Mouse (Mus musculus) CD4-positive, CD25-positive, alpha-beta regulatory T cell, adult 9 weeks (primary cell): ENCODE data around the gene Cep41. TPM values are rescaled to one million over a fixed set of nuclear protein-coding genes. Genes with fewer than 3 reads are reported as not detected.

ENCODE experiments used
- polyA plus RNA-seq: library from polyadenylated mRNA; unstranded; fragments of 100-300 nt; shearing (Covaris generic); gene quantifications from one replicate; pipeline ENCODE4 v1.2.1, GENCODE M21; 2017

The Cep41 gene
- 13.4 TPM for polyA plus RNA-seq

DNA sequence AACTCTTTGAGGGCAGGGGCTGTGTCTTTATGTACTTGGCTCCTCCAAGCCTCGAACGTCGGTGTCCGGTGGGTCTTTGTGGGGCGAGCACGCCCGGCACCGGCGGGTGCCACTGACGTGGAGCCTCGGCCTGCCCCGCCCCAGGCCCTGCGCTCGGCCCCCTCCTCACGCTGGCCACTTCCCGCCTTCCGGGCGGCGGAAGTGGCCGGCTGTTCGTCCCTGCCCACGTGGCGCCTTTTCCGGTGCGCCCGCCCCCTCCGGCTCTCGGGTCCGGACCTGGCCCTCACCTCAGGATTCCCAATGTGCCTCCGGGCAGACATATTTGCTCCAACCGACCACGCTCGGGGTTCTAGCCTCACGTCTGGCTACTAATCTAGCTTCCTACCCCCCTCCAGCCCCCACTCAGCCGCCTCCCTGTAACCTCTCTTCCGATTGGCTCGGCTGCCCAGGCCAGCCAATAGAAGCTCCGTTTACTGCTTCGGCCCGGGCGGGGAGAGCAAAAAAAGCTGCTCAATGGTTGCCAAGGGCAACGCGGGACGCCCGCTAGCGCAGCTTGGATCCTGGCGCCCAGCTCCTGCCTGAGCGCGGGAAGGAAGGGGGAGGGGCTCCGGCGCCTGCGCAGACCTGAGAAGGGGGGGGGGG, at the start of gene Cep41:
Cep41 (minus strand) TSS at position 400 of the 642 bp plus-strand sequence.

DNA sequence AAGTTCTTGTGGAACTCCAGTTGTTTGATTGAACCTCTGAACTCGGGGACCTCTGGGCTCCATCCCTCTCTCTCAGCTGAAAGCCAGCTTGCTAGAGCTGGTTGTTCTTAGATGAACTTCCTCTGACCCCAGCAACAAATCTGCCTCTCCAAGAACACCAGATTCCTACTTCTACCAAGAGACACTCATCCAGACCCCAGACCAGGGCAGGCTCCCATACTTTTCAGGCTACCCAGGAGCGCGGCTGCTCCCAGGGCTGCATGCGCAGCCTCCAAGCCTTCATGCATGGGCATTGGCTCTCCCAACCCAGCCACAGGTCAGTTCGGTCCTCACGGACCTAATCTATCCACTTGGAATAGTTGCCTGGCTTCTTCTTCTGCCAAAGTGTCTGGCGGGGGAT, 29.8 kb upstream of the Cep41 start, which contains the start of gene Mest:
Mest (plus strand) TSS at position 217 of the 400 bp plus-strand sequence.

DNA sequence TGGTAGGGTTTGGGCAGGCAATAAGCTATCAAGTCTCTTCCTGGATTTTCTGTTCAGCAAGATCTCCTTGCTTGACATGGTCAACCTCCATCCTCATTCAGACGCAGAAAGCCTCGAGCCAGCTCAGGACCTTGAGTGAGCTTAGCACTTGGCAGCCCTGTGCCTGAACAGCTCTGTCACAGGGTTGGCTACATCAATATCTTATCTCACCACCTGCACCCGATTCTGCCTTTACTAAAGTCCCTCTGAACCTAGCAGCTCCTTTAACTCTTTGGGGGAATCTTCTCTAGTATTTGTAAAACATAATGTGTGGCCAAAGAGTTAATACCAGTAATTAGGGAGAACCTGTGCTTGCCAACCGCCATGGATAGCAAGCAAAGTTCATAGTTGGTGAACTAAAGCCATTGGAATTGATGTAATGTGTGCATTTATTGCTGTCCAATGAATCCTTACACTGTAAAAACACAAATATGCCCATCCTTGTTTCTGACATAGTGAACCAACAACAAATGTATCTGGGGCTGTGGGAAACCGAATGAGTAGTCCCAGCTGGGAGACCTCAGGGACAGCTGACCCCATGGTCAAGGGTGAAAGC, 54.8 kb downstream of the Cep41 start, which contains the start of gene Cpa1:
Cpa1 (plus strand) TSS at position 545 of the 595 bp plus-strand sequence.

DNA sequence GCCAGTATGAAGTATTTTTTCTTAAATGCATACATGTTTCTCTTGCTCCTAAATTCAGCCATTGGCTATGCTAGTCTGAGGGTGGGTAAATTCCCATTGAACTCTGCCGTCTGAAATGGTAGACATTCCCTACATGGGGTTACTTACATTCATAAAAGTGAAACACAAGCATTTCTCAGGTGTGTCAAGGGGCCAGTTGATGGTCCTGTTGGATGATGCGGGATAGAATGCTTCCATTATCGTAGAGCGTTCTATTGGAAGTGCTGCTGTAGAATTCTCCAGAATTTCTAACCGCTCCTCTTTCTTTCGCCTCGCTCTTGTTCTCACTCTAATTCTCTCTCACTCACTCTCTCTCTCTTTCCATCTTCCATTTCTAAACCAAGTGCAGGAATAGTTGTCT, 82.8 kb downstream of the Cep41 start, which contains the start of gene Cpa5:
Cpa5 (plus strand) TSS at position 301 of the 400 bp plus-strand sequence.

Other genes starting within 250 kb of the Cep41 start
- gene Tmem209, start 184.0 kb downstream of the Cep41 start, polyA plus RNA-seq: 76.6 TPM
- not detected for gene Ssmem1, start 183.9 kb downstream of the Cep41 start, polyA plus RNA-seq
- gene Cpa2, start 152.2 kb downstream of the Cep41 start, polyA plus RNA-seq: not detected
- gene Cpa4, start 125.4 kb downstream of the Cep41 start, polyA plus RNA-seq: not detected
- gene Cpa5, start 82.7 kb downstream of the Cep41 start, polyA plus RNA-seq: not detected
- not detected for gene Cpa1, start 54.5 kb downstream of the Cep41 start, polyA plus RNA-seq
- 1.1 TPM for gene Mest, start 29.8 kb upstream of the Cep41 start, polyA plus RNA-seq
- gene Copg2, start 203.0 kb upstream of the Cep41 start, polyA plus RNA-seq: 64.1 TPM
- not detected for gene Tsga13, start 221.8 kb upstream of the Cep41 start, polyA plus RNA-seq